8 mouse cellular contexts compared by ENCODE assay signal in the genomic region with DNA sequence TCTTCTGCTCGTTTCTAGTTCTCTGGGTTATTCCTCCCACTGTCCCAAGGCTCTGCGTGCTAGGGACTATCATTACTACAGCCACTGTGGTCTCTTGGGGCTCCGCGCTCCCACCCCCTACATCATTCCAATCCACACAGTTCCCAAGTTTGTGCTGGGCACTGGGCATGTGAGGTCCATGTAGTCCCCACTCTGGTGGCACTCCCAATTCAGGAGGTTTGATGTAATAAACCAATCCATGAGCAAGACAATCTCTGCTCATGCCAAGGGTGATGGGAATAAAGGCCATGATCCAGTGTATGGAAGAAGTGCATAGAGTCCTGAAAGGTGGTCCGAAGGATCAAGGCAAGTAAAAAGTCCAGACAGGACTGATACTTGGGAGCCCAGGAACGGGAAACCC. TPM values are rescaled to one million over a fixed set of nuclear protein-coding genes. Genes with fewer than 3 reads are reported as not detected.
DNase-seq lines count a peak whose midpoint lies in the region; ATAC-seq and TF ChIP-seq lines count a peak whose summit lies in the region.

A gene (plus strand): TSS at position 301 of the 400 bp plus-strand sequence.

- no peak for DNase-seq in heart, postnatal 14 days
- no peak for DNase-seq in brain, embryonic 14.5 days (ENCODE audit: low read depth)
- DNase-seq in hindbrain, embryonic 11.5 days (ENCODE audit: low spot score): no peak
- peak; percentile 80 for DNase-seq in midbrain, embryonic 11.5 days (ENCODE audit: low spot score, missing footprints)
- no peak for DNase-seq in adrenal gland, postnatal 4 days (ENCODE audit: low spot score in 2 of 2)
- no peak for DNase-seq in thymus, adult 18-20 months
- no peak for DNase-seq in spleen, adult 12 weeks (ENCODE audit: low spot score)

- no peak for TF ChIP-seq CTCF in brain, embryonic 14.5 days (IDR thresholded peaks at IDR 0.05; ENCODE audit: borderline replicate concordance, extremely low read depth, insufficient read depth, insufficient read length)

- peak within 1 kb of the TSS; percentile 34; the same call in 1 of the 2 replicates for H3K9ac ChIP-seq in heart, embryonic 15.5 days
- H3K9ac ChIP-seq in hindbrain, embryonic 11.5 days (ENCODE audit: low read depth, low read length): peak within 1 kb of the TSS; percentile 61
- peak within 1 kb of the TSS; percentile 66 for H3K9ac ChIP-seq in midbrain, embryonic 11.5 days (ENCODE audit: low read length)

- intact Hi-C loops in heart, postnatal 14 days (cut with DNase I): no loop called here

- H3K4me1 ChIP-seq in heart, embryonic 15.5 days (replicated peaks): peaks cover 25% of the 10 kb centered on the region
- H3K4me1 ChIP-seq in hindbrain, embryonic 11.5 days (replicated peaks; ENCODE audit: control insufficient read depth, insufficient read depth, low read length): no peaks in the 10 kb centered on the region
- peaks cover 10% of the 10 kb centered on the region for H3K4me1 ChIP-seq in midbrain, embryonic 11.5 days (ENCODE audit: control insufficient read depth, insufficient read depth, low read length)

- peak within 1 kb of the TSS; percentile 39 for H3K4me3 ChIP-seq in heart, embryonic 15.5 days
- peak within 1 kb of the TSS; percentile 52 for H3K4me3 ChIP-seq in hindbrain, embryonic 11.5 days (ENCODE audit: low read depth, low read length)
- H3K4me3 ChIP-seq in midbrain, embryonic 11.5 days (ENCODE audit: low read depth, low read length): peak within 1 kb of the TSS; percentile 52

- no peaks in the 10 kb centered on the region for H3K9me3 ChIP-seq in heart, embryonic 15.5 days (replicated peaks)
- H3K9me3 ChIP-seq in hindbrain, embryonic 11.5 days (ENCODE audit: control insufficient read depth, low read length): no peaks in the 10 kb centered on the region
- no peaks in the 10 kb centered on the region for H3K9me3 ChIP-seq in midbrain, embryonic 11.5 days (ENCODE audit: control insufficient read depth, low read length)

- peak within 1 kb of the TSS; percentile 69 for H3K4me2 ChIP-seq in heart, embryonic 15.5 days
- H3K4me2 ChIP-seq in hindbrain, embryonic 11.5 days (replicated peaks; ENCODE audit: low read depth, low read length): peak within 1 kb of the TSS; percentile 98
- peak within 1 kb of the TSS; percentile 99 for H3K4me2 ChIP-seq in midbrain, embryonic 11.5 days

- TF ChIP-seq POLR2A in brain, embryonic 14.5 days (IDR thresholded peaks at IDR 0.05; ENCODE audit: borderline replicate concordance, extremely low read depth, insufficient read depth, insufficient read length, poor library complexity, severe bottlenecking): no peak

- 71% methylated on average over 6 of the region's 6 CpGs for WGBS in heart, embryonic 15.5 days
- 82% methylated on average over 6 of the region's 6 CpGs for WGBS in hindbrain, embryonic 11.5 days
- 79% methylated on average over 6 of the region's 6 CpGs for WGBS in midbrain, embryonic 11.5 days

- peaks cover 39% of the 10 kb centered on the region for H3K27me3 ChIP-seq in heart, embryonic 15.5 days
- no peaks in the 10 kb centered on the region; the same call in 1 of the 2 replicates for H3K27me3 ChIP-seq in hindbrain, embryonic 11.5 days (ENCODE audit: control insufficient read depth, insufficient read depth, low read length)
- H3K27me3 ChIP-seq in midbrain, embryonic 11.5 days (ENCODE audit: control insufficient read depth, insufficient read depth, low read length): peaks cover 2% of the 10 kb centered on the region; the same call in 1 of the 2 replicates

- H3K27ac ChIP-seq in heart, embryonic 15.5 days: no peak within 1 kb of the TSS
- H3K27ac ChIP-seq in hindbrain, embryonic 11.5 days (ENCODE audit: low read depth, low read length): no peak within 1 kb of the TSS
- no peak within 1 kb of the TSS for H3K27ac ChIP-seq in midbrain, embryonic 11.5 days (ENCODE audit: low read depth, low read length)

- 0 out of 2 replicates have a peak, but pooled peaks cover 9% of the 10 kb centered on the region for H3K36me3 ChIP-seq in heart, embryonic 15.5 days
- no peaks in the 10 kb centered on the region for H3K36me3 ChIP-seq in hindbrain, embryonic 11.5 days (ENCODE audit: control insufficient read depth, insufficient read depth, low read length)
- H3K36me3 ChIP-seq in midbrain, embryonic 11.5 days (ENCODE audit: control insufficient read depth, insufficient read depth, low read length): no peaks in the 10 kb centered on the region

- ATAC-seq in heart, embryonic 15.5 days (replicated peaks; ENCODE audit: insufficient number of reproducible peaks, insufficient read depth, low FRiP score, low read depth): no peak
- no peak for ATAC-seq in hindbrain, embryonic 11.5 days (ENCODE audit: low FRiP score)
- ATAC-seq in midbrain, embryonic 11.5 days (ENCODE audit: low FRiP score): no peak

RNA-seq across cellular contexts. Expression of the gene that starts here (rescaled TPM):
- 0.23 TPM in 1 of 2 replicates, not detected in the other for polyA plus RNA-seq in heart, embryonic 15.5 days (2015; fragmentation: Nextera tagmentation; extraction: Ambion mirVana)
- total RNA-seq in heart, postnatal 14 days (2021): not detected
- 13.2 and 16.0 TPM in 2 replicates for polyA plus RNA-seq in brain, embryonic 14.5 days (2012; rRNA removed)
- polyA plus RNA-seq in hindbrain, embryonic 11.5 days (2014; fragmentation: Nextera tagmentation; extraction: Ambion mirVana): 2.1 and 2.6 TPM in 2 replicates
- 2.0 and 2.1 TPM in 2 replicates for polyA plus RNA-seq in midbrain, embryonic 11.5 days (2014; fragmentation: Nextera tagmentation; extraction: Ambion mirVana)
- under 1 TPM; 0.31 to 0.73 TPM for total RNA-seq in adrenal gland, postnatal 4 days (2021)
